Mouse (Mus musculus): Measurements from ENCODE around the gene Lamtor5. TPM values are rescaled to one million over a fixed set of nuclear protein-coding genes. Genes with fewer than 3 reads are reported as not detected.
"Not testable (repeated sequence)": the region's sequence is repeated elsewhere in the genome, so short reads cannot be mapped to it uniquely, and the experiment has no call there.

Gene Lamtor5
- polyA plus RNA-seq, 2 experiments: 101 to 202 TPM

DNA sequence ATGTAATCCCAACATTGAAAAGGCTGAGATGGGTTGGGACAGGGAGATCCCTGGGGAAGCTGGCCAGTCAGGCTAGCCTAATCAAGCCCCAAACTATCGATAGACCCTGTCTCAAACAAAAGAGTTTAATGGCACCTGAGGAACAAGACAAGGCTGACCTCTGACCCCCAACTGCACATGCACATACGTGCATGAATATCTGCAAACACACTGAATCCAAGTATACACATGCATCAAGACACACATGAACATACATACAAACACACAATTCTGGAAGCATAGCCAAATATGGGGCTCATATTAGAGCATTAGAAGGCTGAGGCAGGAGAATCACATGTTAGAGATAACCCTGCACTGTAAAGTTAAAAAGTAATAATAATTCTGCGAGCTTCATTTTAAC lies 2.0 kb upstream of the Lamtor5 start:
- Histone ChIP-seq H3K36me3 (ENCODE audit: control insufficient read depth, insufficient read depth, low read length) (0 out of 2 replicates have a peak, but pooled peaks cover 1% of the 10 kb centered on the region), H3K4me3 (replicated peaks; ENCODE audit: low read length) (no peak overlapping the region), H3K9me3 (ENCODE audit: control insufficient read depth, low read length) (no peaks in the 10 kb centered on the region), H3K27me3 (ENCODE audit: control insufficient read depth, insufficient read depth, low read length) (no peaks in the 10 kb centered on the region), H3K4me2 (replicated peaks; ENCODE audit: low read depth, low read length, severe bottlenecking) (no peak overlapping the region), H3K4me1 (ENCODE audit: control insufficient read depth, insufficient read depth, low read length) (peaks cover 8% of the 10 kb centered on the region), H3K27ac (replicated peaks; ENCODE audit: low read depth, low read length) (no peak overlapping the region), H3K9ac (ENCODE audit: low read depth, low read length, severe bottlenecking) (no peak overlapping the region)
- ATAC-seq (ENCODE audit: low FRiP score, low read depth) (no peak), DNase-seq (ENCODE audit: low spot score) (no peak)
- 84% methylated on average over 3 of the region's 3 CpGs for WGBS
- TF ChIP-seq POLR2A (IDR thresholded peaks at IDR 0.05; ENCODE audit: borderline replicate concordance, extremely low read depth, insufficient read depth, insufficient read length): no peak

DNA sequence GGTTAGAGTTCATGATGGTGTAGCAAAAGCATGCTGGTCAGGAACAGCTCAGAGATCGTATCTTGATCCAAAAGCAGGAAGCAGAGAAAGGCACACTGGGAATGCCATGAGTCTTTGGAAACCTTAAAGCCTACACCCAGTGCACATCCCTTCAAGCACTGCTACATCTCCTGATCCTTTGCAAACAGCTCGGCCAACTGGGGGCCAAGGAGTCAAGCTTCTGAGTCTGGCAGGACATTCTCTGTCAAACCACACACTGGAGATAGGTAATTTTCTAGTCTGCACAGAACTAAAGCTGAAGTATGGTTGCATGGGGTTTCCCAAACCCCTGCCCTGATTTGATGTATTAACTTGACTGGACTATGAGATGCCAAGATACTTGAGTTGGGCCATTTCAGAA lies 7.5 kb downstream of the Lamtor5 start:
- Histone ChIP-seq H3K4me2 (replicated peaks; ENCODE audit: low read depth, low read length, severe bottlenecking) (no peak overlapping the region), H3K36me3 (ENCODE audit: control insufficient read depth, insufficient read depth, low read length) (peaks cover 20% of the 10 kb centered on the region), H3K4me3 (replicated peaks; ENCODE audit: low read length) (no peak overlapping the region), H3K4me1 (ENCODE audit: control insufficient read depth, insufficient read depth, low read length) (peaks cover 11% of the 10 kb centered on the region), H3K9ac (ENCODE audit: low read depth, low read length, severe bottlenecking) (no peak overlapping the region), H3K27ac (replicated peaks; ENCODE audit: low read depth, low read length) (no peak overlapping the region), H3K9me3 (ENCODE audit: control insufficient read depth, low read length) (no peaks in the 10 kb centered on the region), H3K27me3 (ENCODE audit: control insufficient read depth, insufficient read depth, low read length) (no peaks in the 10 kb centered on the region)
- DNase-seq (ENCODE audit: low spot score) (no peak), ATAC-seq (ENCODE audit: low FRiP score, low read depth) (no peak)
- TF ChIP-seq POLR2A (IDR thresholded peaks at IDR 0.05; ENCODE audit: borderline replicate concordance, extremely low read depth, insufficient read depth, insufficient read length): no peak
- 74% methylated on average over 2 of the region's 2 CpGs for WGBS

DNA sequence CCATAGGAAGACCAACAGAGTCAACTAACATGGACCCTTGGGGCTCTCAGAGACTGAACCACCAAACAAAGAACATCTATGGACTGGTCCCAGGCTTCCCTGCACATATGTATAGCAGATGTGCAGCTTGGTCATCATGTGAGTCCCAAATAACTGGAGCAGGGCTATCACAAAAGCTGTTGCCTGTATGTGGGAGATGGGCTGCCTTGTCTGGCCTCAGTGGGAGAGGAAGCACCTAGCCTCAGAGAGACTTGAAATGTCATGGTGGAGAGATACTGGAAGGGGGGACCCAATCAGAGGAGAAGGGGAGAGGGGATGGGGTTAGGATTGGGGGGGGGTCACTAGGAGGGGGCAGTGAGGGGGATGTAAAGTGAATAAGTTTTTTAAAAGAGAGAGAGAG lies 8.7 kb downstream of the Lamtor5 start:
- Histone ChIP-seq H3K36me3 (ENCODE audit: control insufficient read depth, insufficient read depth, low read length) (peaks cover 17% of the 10 kb centered on the region), H3K9ac (ENCODE audit: low read depth, low read length, severe bottlenecking) (no peak overlapping the region), H3K9me3 (ENCODE audit: control insufficient read depth, low read length) (no peaks in the 10 kb centered on the region), H3K4me2 (replicated peaks; ENCODE audit: low read depth, low read length, severe bottlenecking) (no peak overlapping the region), H3K4me3 (replicated peaks; ENCODE audit: low read length) (no peak overlapping the region), H3K27me3 (ENCODE audit: control insufficient read depth, insufficient read depth, low read length) (no peaks in the 10 kb centered on the region), H3K4me1 (ENCODE audit: control insufficient read depth, insufficient read depth, low read length) (peaks cover 19% of the 10 kb centered on the region), H3K27ac (replicated peaks; ENCODE audit: low read depth, low read length) (no peak overlapping the region)
- DNase-seq (ENCODE audit: low spot score) (no peak), ATAC-seq (ENCODE audit: low FRiP score, low read depth) (no peak)
- no peak for TF ChIP-seq POLR2A (IDR thresholded peaks at IDR 0.05; ENCODE audit: borderline replicate concordance, extremely low read depth, insufficient read depth, insufficient read length)

GRCm38 (mm10) chr3:107290764-107291381 lies 12.2 kb downstream of the Lamtor5 start, which contains the start of gene Slc16a4:
TSS of gene Slc16a4 (plus strand) at chr3:107291230.
- DNase-seq (ENCODE audit: low spot score) (peak; percentile 92), ATAC-seq (ENCODE audit: low FRiP score, low read depth) (peak; percentile 91)
- H3K27ac ChIP-seq (replicated peaks; ENCODE audit: low read depth, low read length): peak within 1 kb of the TSS; percentile 86
- peak within 1 kb of the TSS; percentile 35 for H3K4me2 ChIP-seq (replicated peaks; ENCODE audit: low read depth, low read length, severe bottlenecking)
- no peaks in the 10 kb centered on the region for H3K9me3 ChIP-seq (ENCODE audit: control insufficient read depth, low read length)
- no peaks in the 10 kb centered on the region for H3K27me3 ChIP-seq (ENCODE audit: control insufficient read depth, insufficient read depth, low read length)
- H3K36me3 ChIP-seq (ENCODE audit: control insufficient read depth, insufficient read depth, low read length): no peaks in the 10 kb centered on the region
- 17% methylated on average over 9 of the region's 9 CpGs for WGBS
- peaks cover 19% of the 10 kb centered on the region for H3K4me1 ChIP-seq (ENCODE audit: control insufficient read depth, insufficient read depth, low read length)
- 0 out of 2 replicates have a peak within 1 kb of the TSS, but pooled peaks have one; percentile 3 for H3K4me3 ChIP-seq (replicated peaks; ENCODE audit: low read length)
- no peak within 1 kb of the TSS for H3K9ac ChIP-seq (ENCODE audit: low read depth, low read length, severe bottlenecking)
- TF ChIP-seq POLR2A (IDR thresholded peaks at IDR 0.05; ENCODE audit: borderline replicate concordance, extremely low read depth, insufficient read depth, insufficient read length): no peak

- 93% methylated on average over 5 of the region's 5 CpGs for WGBS
- H3K36me3 ChIP-seq (ENCODE audit: control insufficient read depth, insufficient read depth, low read length): peaks cover 9% of the 10 kb centered on the region; the same call in 1 of the 2 replicates
- no peak for DNase-seq (ENCODE audit: low spot score)
- no peaks in the 10 kb centered on the region for H3K9me3 ChIP-seq (ENCODE audit: control insufficient read depth, low read length)
- ATAC-seq (ENCODE audit: low FRiP score, low read depth): no peak
- H3K4me1 ChIP-seq (ENCODE audit: control insufficient read depth, insufficient read depth, low read length): peaks cover 11% of the 10 kb centered on the region
- H3K4me2 ChIP-seq (replicated peaks; ENCODE audit: low read depth, low read length, severe bottlenecking): no peak overlapping the region
- H3K4me3 ChIP-seq (replicated peaks; ENCODE audit: low read length): no peak overlapping the region
- H3K27ac ChIP-seq (replicated peaks; ENCODE audit: low read depth, low read length): no peak overlapping the region
- H3K27me3 ChIP-seq (ENCODE audit: control insufficient read depth, insufficient read depth, low read length): no peaks in the 10 kb centered on the region
- no peak overlapping the region for H3K9ac ChIP-seq (ENCODE audit: low read depth, low read length, severe bottlenecking)
- TF ChIP-seq POLR2A (IDR thresholded peaks at IDR 0.05; ENCODE audit: borderline replicate concordance, extremely low read depth, insufficient read depth, insufficient read length): no peak
These were observed 17.2 kb downstream of the Lamtor5 start for GRCm38 (mm10) chr3:107295672-107296360.

- H3K9me3 ChIP-seq (ENCODE audit: control insufficient read depth, low read length); H3K27me3 ChIP-seq (ENCODE audit: control insufficient read depth, insufficient read depth, low read length); H3K27ac ChIP-seq (replicated peaks; ENCODE audit: low read depth, low read length); H3K9ac ChIP-seq (ENCODE audit: low read depth, low read length, severe bottlenecking); H3K4me1 ChIP-seq (ENCODE audit: control insufficient read depth, insufficient read depth, low read length); ATAC-seq (ENCODE audit: low FRiP score, low read depth); DNase-seq (ENCODE audit: low spot score); H3K4me3 ChIP-seq (replicated peaks; ENCODE audit: low read length); H3K4me2 ChIP-seq (replicated peaks; ENCODE audit: low read depth, low read length, severe bottlenecking): not testable (repeated sequence)
- H3K36me3 ChIP-seq (ENCODE audit: control insufficient read depth, insufficient read depth, low read length): peaks cover 16% of the 10 kb centered on the region
- 73% methylated on average over 4 of the region's 4 CpGs for WGBS
These were observed 18.3 kb downstream of the Lamtor5 start for GRCm38 (mm10) chr3:107296917-107297316.
